Mouse (Mus musculus) heart, adult 11 months (tissue): ENCODE data around the gene Ano1.

Experiments used
- DNase-seq: peaks from one replicate; pipeline ENCODE4 v3.0.0; 2022

Ano1 gene

GRCm38 (mm10) chr7:144764537-144765282 is 12.9 kb upstream of the Ano1 start:
- DNase-seq, result peak; percentile 96

DNA sequence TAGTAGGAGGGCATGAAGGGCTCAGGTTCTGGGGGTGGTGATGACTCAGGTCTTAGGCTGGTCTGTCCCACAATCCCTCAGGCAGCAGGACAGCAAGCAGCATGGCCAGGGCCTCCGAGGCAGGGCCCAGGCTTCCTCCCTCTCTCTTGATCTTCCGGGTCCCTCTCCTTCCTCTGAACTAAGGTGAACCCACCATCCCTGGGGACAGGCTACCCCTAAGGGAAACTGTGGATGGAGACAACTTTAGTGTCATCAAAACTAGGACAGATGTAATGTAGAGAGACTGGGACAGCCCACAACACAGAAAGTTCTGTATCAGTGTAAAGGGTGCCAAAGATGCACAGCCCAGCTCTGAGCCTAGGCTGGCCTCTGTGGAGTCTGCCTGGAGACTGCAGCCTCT is 12.2 kb upstream of the Ano1 start:
- peak; percentile 96 for DNase-seq

DNA sequence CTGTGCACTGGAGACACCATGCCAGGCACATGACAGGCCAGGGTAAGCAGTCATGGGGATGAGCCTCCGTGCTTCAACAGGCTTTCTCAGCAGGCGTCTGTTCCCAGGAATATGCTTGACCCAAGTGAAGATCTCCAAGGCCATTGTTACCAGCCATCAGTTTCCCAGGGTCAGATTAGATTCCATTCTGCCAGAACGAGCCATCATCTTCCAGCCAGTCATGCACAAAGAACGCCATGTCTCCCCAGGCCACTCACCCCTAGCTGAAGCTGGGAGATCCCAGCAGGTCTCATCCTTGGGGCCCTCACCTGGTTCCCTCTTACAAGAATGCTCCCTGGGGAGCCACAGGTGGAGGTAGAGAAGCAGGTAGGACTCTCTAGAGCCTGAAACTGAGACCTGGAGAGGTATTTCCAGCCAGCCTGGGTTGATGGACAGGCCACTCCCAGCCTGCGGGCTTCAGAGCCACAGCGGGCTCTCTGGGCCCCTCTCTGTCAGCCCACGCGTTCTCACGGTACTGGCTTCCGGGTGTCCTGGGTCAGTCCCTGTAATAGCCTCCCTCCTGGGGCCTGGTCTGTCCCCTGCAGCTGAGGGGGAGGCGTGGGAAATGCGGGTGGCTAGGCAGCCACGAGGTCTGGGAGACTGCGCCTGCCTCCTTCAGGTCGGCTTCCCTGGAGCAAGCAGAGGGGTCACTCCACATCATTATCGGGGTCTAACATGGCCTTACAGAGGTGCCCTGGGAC is 10.9 kb upstream of the Ano1 start:
- DNase-seq, result peak; percentile 98

GRCm38 (mm10) chr7:144760228-144760627 is 8.5 kb upstream of the Ano1 start:
- no peak for DNase-seq

- DNase-seq, result no peak
Observed at GRCm38 (mm10) chr7:144759455-144759854, 7.7 kb upstream of the Ano1 start.

GRCm38 (mm10) chr7:144755511-144756378 is 4.0 kb upstream of the Ano1 start:
- DNase-seq, result peak; percentile 93

DNA sequence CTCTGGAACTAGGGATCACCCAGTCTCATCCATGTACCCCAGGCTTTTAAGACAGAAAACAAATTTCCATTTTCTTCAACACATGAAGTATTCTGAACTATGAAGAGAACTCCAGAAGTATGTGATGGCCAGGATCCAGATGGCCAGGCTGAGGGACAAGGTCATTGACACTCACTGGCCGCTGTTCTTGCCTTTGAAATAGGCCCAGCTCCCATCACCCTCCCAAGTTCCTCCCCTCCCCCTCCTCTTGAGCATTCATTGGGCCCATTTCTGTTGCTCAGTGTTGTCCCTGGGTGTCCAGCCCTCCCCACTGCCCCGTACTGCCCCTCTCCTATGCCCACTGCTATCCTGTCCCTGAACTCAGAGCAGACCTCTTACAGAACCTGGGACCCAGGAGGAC is 2.9 kb upstream of the Ano1 start:
- DNase-seq, result peak; percentile 94

GRCm38 (mm10) chr7:144753657-144754031 is 1.9 kb upstream of the Ano1 start:
- DNase-seq, result no peak

- DNase-seq, result no peak
Observed at GRCm38 (mm10) chr7:144752919-144753656, 1.3 kb upstream of the Ano1 start.

- DNase-seq, result no peak
Observed at GRCm38 (mm10) chr7:144747756-144748155, 4.0 kb downstream of the Ano1 start.

GRCm38 (mm10) chr7:144746466-144746865 is 5.3 kb downstream of the Ano1 start:
- DNase-seq, result no peak

DNA sequence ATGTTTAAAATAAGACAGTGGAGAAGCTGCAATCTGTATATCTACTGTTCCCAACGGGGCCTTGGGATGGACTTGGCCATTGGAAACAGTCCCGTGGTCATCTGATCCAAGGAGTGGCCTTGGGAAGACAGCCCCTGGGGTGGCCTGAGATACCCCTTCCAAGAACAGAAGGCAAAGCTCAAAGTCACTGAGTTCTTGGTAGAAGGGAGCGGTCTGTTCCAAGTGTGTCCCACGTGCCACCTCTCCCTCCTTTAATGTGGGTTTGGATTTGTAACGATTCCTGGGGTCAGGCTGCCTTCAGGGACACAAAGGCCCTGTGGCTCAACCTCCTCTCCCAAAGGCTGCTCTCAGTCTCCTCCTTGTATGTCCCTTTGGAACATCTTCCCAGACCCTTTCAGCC is 7.9 kb downstream of the Ano1 start:
- DNase-seq, result peak; percentile 94

- DNase-seq, result no peak
Observed at GRCm38 (mm10) chr7:144740643-144741042, 11.1 kb downstream of the Ano1 start.

- DNase-seq, result no peak
Observed at GRCm38 (mm10) chr7:144739810-144740209, 12.0 kb downstream of the Ano1 start.

DNA sequence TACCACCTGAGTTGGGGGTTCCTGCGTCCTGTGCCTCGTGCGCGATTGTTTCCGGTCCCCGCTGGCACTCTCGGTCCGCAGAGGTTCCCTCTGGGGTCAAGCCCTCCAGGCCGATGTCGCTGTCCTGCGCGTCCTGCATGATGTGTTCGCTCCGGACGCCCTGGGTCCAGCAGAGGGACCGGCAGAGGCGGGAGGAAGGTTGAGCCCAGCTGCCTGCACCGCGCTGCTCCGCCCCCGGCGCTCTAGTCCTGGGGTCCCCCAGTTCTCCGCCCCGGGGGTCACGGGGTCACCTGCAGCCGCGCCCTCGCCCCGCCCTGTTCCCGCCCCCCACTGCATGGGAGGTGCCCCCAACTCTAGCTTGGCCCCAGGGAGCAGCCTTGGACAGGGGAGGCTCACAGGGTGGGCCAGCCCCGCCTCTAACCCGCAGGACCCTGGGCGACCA is 13.4 kb downstream of the Ano1 start:
- peak; percentile 94 for DNase-seq

DNA sequence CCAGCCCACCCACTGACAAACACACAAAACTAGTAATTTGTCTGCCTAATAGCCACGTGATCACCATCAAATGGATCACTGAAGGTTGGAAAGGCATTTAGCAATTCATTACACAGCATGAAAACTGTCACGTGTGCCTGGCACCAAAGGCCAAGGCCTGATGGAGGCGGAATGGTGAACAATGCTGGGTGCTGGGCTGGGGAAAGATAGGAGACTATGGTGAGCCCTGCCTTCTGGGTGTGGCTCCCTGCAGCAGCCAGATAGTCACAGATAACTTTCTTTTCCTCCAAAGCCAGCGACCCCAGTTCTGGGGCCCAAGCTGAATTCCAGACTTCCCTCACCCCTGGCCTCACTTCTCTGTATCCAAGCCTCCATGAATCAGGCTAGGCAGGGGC is 19.9 kb downstream of the Ano1 start:
- no peak for DNase-seq

- DNase-seq, result no peak
Observed at GRCm38 (mm10) chr7:144731182-144731896, 20.4 kb downstream of the Ano1 start.

DNA sequence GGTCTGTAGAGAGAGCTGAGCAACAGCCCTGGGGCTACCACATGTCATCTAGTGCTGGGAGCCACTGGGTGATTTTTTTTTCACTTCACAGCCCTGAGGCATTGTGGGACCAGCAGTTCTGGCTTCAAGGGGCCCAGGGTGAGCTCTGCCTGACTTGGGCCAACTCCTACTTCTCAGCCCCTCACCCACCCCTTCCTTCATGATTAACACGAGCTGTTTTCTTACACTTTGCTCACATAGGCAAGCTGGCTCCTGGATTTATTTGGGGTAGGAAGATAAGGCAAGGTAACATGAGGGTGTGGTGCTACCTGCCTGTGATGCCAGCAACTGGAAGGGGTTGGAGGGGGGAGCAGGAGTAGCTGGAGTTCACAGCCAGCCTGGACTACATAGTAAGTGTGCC is 27.5 kb downstream of the Ano1 start:
- peak; percentile 68 for DNase-seq

- DNase-seq, result peak; percentile 68
Observed at GRCm38 (mm10) chr7:144719956-144720355, 31.8 kb downstream of the Ano1 start.

- DNase-seq, result peak; percentile 66
Observed at GRCm38 (mm10) chr7:144717736-144718135, 34.0 kb downstream of the Ano1 start.

DNA sequence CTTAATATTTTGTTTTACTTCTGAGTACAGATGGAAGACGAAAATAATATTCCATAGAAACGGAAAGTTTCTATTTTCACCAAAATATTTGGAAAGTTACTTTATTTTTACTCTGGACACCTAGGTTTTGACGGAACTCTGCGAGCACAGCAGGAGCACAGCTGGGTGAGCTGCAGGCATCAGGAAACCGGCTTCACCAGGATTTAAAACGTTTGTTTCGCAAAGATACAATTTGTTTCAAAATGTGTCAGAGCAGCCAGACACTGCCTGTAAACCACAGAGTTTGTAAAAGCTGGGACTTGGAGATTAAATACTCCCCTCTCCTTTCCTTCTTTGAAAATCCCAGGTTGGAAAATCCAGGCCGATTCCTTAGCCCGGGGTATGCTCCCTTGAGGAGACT is 53.9 kb downstream of the Ano1 start:
- no peak for DNase-seq
